Mouse (Mus musculus) cerebellum, postnatal 25 days (tissue): ENCODE results near the gene Mga.
A peak's percentile ranks its signal among the peaks of the same experiment; 100 is the strongest.

ENCODE experiments used
- DNase-seq, 2 experiments: peaks; one replicate each; pipeline ENCODE4 v3.0.0; 2021; ENCODE audit warnings: mixed read lengths in 2 of 2

Gene Mga

GRCm38 (mm10) chr2:119988952-119989351, 91.9 kb downstream of the Mga start:
- DNase-seq = no peak

GRCm38 (mm10) chr2:119990881-119991280, 93.9 kb downstream of the Mga start:
- no peak for DNase-seq

DNA sequence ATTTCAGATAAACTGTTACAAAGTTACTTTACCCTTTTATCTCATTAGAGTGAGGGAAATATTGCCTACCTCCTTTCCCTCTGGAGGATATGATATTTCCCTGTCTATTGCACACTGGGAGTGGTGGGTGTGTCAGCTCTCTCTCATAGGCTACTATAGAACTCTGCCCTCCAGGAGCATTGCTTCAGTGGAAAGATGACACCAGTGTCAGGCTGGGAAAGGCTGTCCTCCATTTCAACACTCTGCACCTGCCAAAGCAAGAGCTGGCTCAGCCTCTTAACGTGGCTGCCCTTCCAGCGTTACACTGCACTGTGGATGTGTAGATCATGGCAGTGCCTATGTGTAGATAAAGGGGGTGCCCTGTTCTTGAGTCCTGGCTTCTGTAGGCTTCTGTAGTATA, 95.3 kb downstream of the Mga start:
- no peak for DNase-seq

DNA sequence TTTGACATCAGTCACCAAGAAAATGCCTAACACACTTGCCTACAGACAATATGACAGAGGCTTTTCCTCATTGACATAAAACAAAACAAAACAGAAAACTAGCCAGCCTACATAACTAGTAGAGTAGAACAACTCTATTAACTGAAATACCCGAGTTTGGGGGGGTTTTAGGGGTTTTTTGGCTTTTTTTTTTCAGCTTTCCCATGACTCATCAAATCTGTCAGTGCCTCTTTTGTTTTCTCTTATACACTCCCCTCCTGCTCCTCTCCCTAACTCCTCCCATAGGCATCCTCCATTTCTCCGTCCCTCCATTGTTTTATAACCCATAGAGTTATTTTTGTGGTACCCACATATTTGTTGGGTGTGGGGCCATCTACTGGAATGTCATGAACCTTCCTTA, 96.5 kb downstream of the Mga start:
- DNase-seq = no peak

- DNase-seq = no peak
These were observed 97.8 kb downstream of the Mga start for GRCm38 (mm10) chr2:119994839-119995238.

DNA sequence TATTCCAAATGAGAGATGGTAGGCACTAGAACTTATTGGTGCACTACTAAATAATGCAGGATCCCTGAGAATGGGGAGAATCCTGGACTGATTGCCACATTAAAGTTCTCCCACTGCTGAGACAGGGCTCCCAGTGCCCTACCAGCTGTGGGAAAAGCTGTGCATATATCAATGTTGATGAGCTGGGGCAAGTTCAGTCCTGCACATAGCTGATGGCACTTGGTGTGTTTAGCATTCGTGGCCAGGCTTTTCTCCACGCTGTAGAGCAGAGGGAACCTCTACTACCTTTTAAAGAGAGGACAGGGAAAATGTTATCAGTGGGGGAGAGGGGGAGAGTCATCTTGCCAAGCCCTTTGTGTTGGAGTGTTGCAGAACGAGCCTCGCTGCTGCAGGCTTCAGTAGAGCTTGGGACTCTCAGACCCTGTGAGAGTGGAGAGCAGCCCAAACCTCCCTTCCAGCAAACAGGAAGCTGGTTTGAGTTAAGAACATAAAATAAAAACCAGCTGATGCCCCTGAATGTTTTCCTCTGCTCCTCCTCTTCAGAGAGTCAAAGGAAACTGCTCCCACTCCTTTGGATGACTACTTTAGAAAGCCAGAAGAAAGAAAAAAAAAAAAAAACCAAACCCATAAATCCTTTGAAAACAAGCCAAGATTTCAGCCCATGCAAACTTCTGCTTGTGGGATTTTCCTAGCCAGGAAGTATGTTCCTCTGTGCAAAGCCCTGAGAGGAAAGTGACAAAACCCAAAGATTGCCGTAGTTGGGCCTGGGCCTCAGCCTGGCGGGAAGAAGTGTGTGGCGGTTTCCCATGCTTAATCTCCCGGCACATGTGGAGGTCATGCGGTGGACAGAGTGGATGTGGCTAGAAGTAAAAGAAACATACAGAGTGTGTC, 98.6 kb downstream of the Mga start:
- no peak for DNase-seq

GRCm38 (mm10) chr2:119997354-119997753, 100.3 kb downstream of the Mga start:
- DNase-seq = no peak

GRCm38 (mm10) chr2:119999731-120000130, 102.7 kb downstream of the Mga start:
- DNase-seq = no peak

- DNase-seq = no peak
These were observed 104.0 kb downstream of the Mga start for GRCm38 (mm10) chr2:120000882-120001584.

- DNase-seq = no peak
These were observed 104.9 kb downstream of the Mga start for GRCm38 (mm10) chr2:120001956-120002355.

- no peak for DNase-seq
These were observed 106.9 kb downstream of the Mga start for GRCm38 (mm10) chr2:120003970-120004369.

DNA sequence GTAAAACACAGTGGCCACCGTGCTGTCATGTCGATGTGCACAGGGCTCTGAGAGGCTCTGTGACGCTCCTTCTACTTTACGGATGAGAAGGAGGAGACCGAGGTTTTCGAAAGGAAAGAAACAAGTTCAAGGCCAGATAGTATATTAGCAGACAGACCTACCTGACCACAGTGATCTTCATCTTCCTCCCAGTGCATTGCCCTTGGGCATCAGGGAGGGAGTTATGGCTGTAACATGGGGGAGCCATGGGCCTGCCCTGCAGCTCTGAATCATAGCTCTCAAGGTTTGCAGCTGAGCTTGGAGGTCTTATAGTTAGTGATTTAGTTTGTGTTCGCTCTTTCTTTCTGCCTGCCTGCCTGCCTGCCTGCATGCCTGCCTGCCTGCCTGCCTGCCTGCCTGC, 109.7 kb downstream of the Mga start:
- DNase-seq = no peak

DNA sequence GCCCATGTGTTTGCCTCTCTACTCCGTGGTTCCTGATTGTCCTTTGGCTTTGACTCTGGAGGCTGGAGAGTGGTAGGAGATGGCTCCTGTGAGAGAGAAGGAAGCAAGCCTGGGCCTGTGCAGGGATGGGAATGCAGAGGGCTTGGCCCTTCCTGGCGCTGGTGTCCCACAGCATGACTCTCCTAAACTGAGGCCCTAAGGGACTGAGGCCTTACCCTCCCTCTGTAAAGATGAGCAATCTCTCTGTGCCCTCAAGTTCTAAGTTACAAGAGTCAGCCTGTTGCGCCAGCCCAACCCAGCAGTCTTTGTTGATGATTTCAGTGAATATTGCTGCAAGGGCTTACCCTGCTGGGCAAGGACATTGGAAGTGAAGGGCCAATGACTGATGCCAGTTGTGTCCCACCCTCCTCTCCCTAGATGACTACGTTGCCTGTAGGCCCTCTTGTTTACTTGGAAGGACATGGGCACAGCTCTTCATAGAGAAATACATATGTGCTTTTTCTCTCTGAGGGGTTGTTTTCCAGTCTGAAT, 110.7 kb downstream of the Mga start:
- no peak for DNase-seq

- no peak for DNase-seq
These were observed 111.6 kb downstream of the Mga start for GRCm38 (mm10) chr2:120008672-120009071.

DNA sequence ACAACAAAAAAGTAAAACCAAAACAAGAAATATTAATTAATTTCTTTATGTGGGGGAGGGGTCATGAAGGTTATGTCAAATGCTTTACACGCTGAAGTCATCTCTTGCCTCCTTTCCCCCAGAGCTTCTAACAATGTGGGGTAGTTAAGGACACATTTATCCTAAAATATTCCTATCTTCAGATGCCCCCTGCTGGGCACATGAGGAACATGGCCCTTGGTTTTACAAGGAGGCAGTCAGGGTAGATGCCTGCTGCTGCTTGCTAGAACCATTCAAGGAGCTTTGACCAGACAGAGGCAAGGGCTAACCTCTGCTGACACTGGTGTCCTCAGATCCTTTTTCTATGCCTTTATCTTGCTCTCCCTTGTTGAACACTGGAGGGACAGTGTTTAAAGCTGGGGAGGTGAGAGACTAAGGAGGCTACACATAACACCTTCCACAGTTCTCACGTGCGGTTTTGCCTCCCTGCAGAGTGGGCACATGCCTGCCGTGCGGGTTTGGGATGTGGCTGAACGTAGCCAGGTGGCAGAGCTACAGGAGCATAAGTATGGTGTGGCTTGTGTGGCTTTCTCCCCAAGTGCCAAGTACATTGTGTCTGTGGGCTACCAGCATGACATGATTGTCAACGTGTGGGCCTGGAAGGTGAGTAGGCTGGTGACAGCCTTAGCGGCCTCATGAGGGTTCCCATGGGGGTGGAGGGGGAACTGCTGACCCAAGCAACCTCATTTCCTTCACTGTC, 114.6 kb downstream of the Mga start:
- DNase-seq = peak; percentile 64 to 70

- no peak for DNase-seq
These were observed 115.9 kb downstream of the Mga start for GRCm38 (mm10) chr2:120012924-120013323.

DNA sequence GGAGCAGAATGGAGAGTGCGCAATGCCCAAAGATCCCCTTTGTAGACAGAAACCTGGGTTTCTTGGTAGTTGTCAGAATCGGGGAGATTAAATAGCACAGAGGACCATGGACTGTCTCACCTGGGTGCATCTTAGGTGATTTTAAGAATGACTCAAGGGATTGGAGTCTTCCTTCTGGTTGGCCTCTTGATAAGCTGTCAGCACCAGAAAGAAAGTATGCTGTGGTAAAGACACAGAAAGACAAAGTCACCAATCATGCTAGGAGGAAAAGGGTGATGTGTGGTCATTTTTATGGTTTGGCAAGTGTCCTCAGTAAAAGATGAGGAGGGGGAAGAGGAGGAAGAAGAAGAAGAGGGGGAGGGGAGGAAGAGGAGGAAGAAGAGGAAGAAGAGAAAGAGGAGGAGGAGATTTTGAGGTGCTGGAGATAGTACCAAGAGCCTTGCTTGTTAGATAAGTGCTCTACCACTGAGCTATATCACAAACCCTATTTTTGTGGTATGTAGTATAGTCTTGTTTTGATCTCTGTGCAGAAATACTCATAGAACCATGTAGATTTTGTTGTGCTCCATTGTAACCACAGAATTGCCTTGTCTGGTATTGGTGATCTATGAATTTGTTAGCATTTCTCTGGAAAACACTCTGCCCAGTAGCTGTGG, 116.9 kb downstream of the Mga start:
- DNase-seq = no peak

- DNase-seq = no peak
These were observed 118.9 kb downstream of the Mga start for GRCm38 (mm10) chr2:120015882-120016281.

- DNase-seq = no peak
These were observed 120.6 kb downstream of the Mga start for GRCm38 (mm10) chr2:120017599-120017998.
